Mouse (Mus musculus) kidney, adult 2 months (tissue): Measurements from ENCODE around the gene Klhl25. TPM values are rescaled to one million over a fixed set of nuclear protein-coding genes. Genes with fewer than 3 reads are reported as not detected.
"Not testable (repeated sequence)": the region's sequence is repeated elsewhere in the genome, so short reads cannot be mapped to it uniquely, and the experiment has no call there.

Source experiments
- DNase-seq: peaks from one replicate; pipeline ENCODE4 v3.0.0; 2021
- H3K27ac ChIP-seq: fragments of 200-500 bp; 2 replicates; pipeline ENCODE4 v1.5.1; 2012; ENCODE audit warnings: low read depth, low read length, control low read depth, inconsistent platforms; ENCODE audit not compliant: insufficient read depth
- H3K27me3 ChIP-seq: fragments of 200-500 bp; replicated peaks from 2 replicates; pipeline ENCODE4 v1.6.1; 2012; ENCODE audit warnings: mild to moderate bottlenecking, moderate library complexity, low read length, inconsistent platforms; ENCODE audit not compliant: control insufficient read depth, insufficient read depth
- H3K36me3 ChIP-seq: fragments of 200-500 bp; 2 replicates; pipeline ENCODE4 v1.6.1; 2012; ENCODE audit warnings: mild to moderate bottlenecking, moderate library complexity, low read length, inconsistent platforms; ENCODE audit not compliant: control insufficient read depth, insufficient read depth
- H3K4me1 ChIP-seq: fragments of 200-500 bp; 2 replicates; pipeline ENCODE4 v1.6.1; 2011; ENCODE audit warnings: low read length; ENCODE audit not compliant: control insufficient read depth, insufficient read depth
- H3K4me3 ChIP-seq: fragments of 200-500 bp; 2 replicates; pipeline ENCODE4 v1.5.1; 2011; ENCODE audit warnings: mild to moderate bottlenecking, low read depth, low read length, control low read depth; ENCODE audit not compliant: insufficient read depth
- CTCF ChIP-seq: fragments of 200-500 bp; conservative IDR thresholded peaks from 2 replicates; pipeline ENCODE4 v1.5.1; 2011; ENCODE audit warnings: low read depth, mild to moderate bottlenecking, control low read depth, low read length, moderate library complexity, mixed read lengths; ENCODE audit not compliant: insufficient read depth, insufficient read length
- POLR2A ChIP-seq: fragments of 200-500 bp; IDR thresholded peaks from one replicate; pipeline ENCODE4 v1.6.1; 2011; ENCODE audit warnings: low read depth, low read length, control low read depth
- WGBS: fragments of 180-500 bp; shearing (Covaris S2); methylation state at CpG from one replicate; pipeline ENCODE4 v1.1.7; 2018; 5-methylcytosine and 5-hydroxymethylcytosine counted together
- polyA plus RNA-seq: library from polyadenylated mRNA; depleted of rRNA; stranded (reverse); fragments of >200 nt; gene quantifications from 2 replicates; pipeline ENCODE4 v1.2.3, GENCODE M21; 2012

Klhl25 gene
- polyA plus RNA-seq, 1 experiment: 11.7 TPM

GRCm38 (mm10) chr7:75846942-75847341 lies 1.2 kb upstream of the Klhl25 start:
- WGBS: 60% methylated on average over 7 of the region's 7 CpGs
- H3K27me3 ChIP-seq: no peaks in the 10 kb centered on the region
- H3K4me1 ChIP-seq: peaks cover 8% of the 10 kb centered on the region; the same call in 1 of the 2 replicates

GRCm38 (mm10) chr7:75847489-75847888 lies 621 bp upstream of the Klhl25 start:
- peak overlapping the region; percentile 15; the same call in 1 of the 2 replicates for H3K4me3 ChIP-seq
- whole genome bisulfite sequencing: 9% methylated on average over 6 of the region's 6 CpGs
- H3K27ac ChIP-seq: no peak overlapping the region
- no peaks in the 10 kb centered on the region for H3K36me3 ChIP-seq
- H3K27me3 ChIP-seq: no peaks in the 10 kb centered on the region
- DNase-seq: no peak
- H3K4me1 ChIP-seq: peaks cover 9% of the 10 kb centered on the region; the same call in 1 of the 2 replicates
- TF ChIP-seq CTCF (no peak), POLR2A (no peak)

More at GRCm38 (mm10) chr7:75846942-75847341, 1.2 kb upstream of the Klhl25 start:
- H3K36me3 ChIP-seq: no peaks in the 10 kb centered on the region
- no peak overlapping the region for H3K4me3 ChIP-seq
- H3K27ac ChIP-seq: no peak overlapping the region
- DNase-seq: no peak
- TF ChIP-seq POLR2A: no peak
- TF ChIP-seq CTCF: no peak; the same call in 1 of the 2 replicates

- Histone ChIP-seq H3K36me3 (no peaks in the 10 kb centered on the region), H3K27ac (no peak overlapping the region), H3K27me3 (no peaks in the 10 kb centered on the region), H3K4me3 (peak overlapping the region; percentile 89), H3K4me1 (peaks cover 19% of the 10 kb centered on the region; the same call in 1 of the 2 replicates)
- peak; percentile 79 for DNase-seq
- TF ChIP-seq POLR2A: no peak
- TF ChIP-seq CTCF: no peak
- under 1% methylated on average over 25 of the region's 25 CpGs for WGBS
Measured at GRCm38 (mm10) chr7:75848776-75849670, 913 bp downstream of the Klhl25 start.

GRCm38 (mm10) chr7:75850396-75850795 lies 2.3 kb downstream of the Klhl25 start:
- H3K4me1 ChIP-seq: peaks cover 33% of the 10 kb centered on the region
- WGBS: 92% methylated on average over 1 of the region's 3 CpGs
- not testable (repeated sequence) for H3K27ac ChIP-seq

GRCm38 (mm10) chr7:75851290-75851689 lies 3.2 kb downstream of the Klhl25 start:
- H3K36me3 ChIP-seq: no peaks in the 10 kb centered on the region
- no peak for DNase-seq
- H3K4me1 ChIP-seq: peaks cover 38% of the 10 kb centered on the region
- WGBS: 92% methylated on average over 10 of the region's 10 CpGs
- no peaks in the 10 kb centered on the region for H3K27me3 ChIP-seq
- TF ChIP-seq CTCF (no peak), POLR2A (no peak)
- H3K4me3 ChIP-seq: no peak overlapping the region
- H3K27ac ChIP-seq: no peak overlapping the region

More at GRCm38 (mm10) chr7:75850396-75850795, 2.3 kb downstream of the Klhl25 start:
- not testable (repeated sequence) for H3K36me3 ChIP-seq, DNase-seq, H3K27me3 ChIP-seq, H3K4me3 ChIP-seq

- peak; percentile 41 for DNase-seq
- Histone ChIP-seq H3K4me3 (no peak overlapping the region), H3K27ac (no peak overlapping the region), H3K36me3 (no peaks in the 10 kb centered on the region), H3K4me1 (peaks cover 38% of the 10 kb centered on the region), H3K27me3 (no peaks in the 10 kb centered on the region)
- TF ChIP-seq CTCF (no peak), POLR2A (no peak)
- WGBS: 52% methylated on average over 4 of the region's 4 CpGs
Measured at GRCm38 (mm10) chr7:75852363-75852762, 4.3 kb downstream of the Klhl25 start.

GRCm38 (mm10) chr7:75853171-75853830 lies 5.2 kb downstream of the Klhl25 start:
- H3K27ac ChIP-seq: no peak overlapping the region
- H3K36me3 ChIP-seq: no peaks in the 10 kb centered on the region
- WGBS: 63% methylated on average over 8 of the region's 8 CpGs
- H3K4me3 ChIP-seq: no peak overlapping the region
- peak; percentile 59 for DNase-seq
- no peaks in the 10 kb centered on the region for H3K27me3 ChIP-seq
- TF ChIP-seq CTCF: no peak
- H3K4me1 ChIP-seq: peaks cover 38% of the 10 kb centered on the region
